Mouse (Mus musculus) cerebellum, adult 2 months (tissue): Measurements from ENCODE around the gene Ppme1.

Experiments
- CTCF ChIP-seq: fragments of 200-500 bp; IDR thresholded peaks from 2 replicates; pipeline ENCODE4 v1.5.1; 2011; ENCODE audit warnings: low read depth, mild to moderate bottlenecking, control low read depth, low read length, moderate library complexity, borderline replicate concordance; ENCODE audit not compliant: insufficient read depth
- POLR2A ChIP-seq: fragments of 200-500 bp; IDR thresholded peaks from 2 replicates; pipeline ENCODE4 v1.6.1; 2011; ENCODE audit warnings: low read length, control low read depth, borderline replicate concordance; ENCODE audit not compliant: insufficient read depth

- no peak for TF ChIP-seq POLR2A
- no peak for TF ChIP-seq CTCF
These were observed 84.1 kb downstream of the Ppme1 start for GRCm38 (mm10) chr7:100287748-100288578.
